23 mouse cellular contexts compared by ENCODE assay signal in the genomic region with DNA sequence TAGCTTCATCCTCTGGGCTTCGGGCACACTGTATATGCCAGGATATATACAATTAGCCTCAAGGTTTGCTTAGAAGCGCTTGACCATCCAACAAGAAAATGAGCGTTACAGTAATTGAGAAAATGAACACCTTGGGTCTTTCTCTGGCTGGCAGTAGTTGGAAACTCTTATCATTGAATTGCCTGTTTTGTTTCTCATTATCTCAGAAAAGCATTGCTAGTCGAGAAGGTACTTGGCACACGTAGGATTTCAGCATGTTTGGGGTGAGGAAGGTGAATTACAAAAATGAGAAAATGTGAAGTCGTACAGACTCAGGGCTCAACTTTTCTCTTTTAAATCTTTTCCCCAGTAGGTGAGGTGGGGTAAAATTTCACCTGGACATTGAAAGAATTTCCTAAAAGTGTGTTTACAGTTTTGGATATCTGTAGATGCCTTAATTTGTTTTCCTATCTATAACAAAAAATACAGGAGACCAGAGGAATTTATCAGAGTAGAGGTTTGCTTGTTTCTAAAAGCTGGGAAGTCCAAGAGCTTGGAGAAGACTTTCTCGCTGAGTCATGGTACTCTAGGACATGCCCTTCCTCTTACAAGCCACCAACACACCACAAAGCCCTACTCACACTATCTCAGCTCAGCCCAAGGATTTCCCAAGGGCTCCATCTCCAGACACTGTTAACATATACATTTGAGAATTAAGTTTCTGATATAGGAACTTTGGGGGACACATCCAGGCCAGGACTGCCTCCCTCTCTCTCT.
DNase-seq lines count a peak whose midpoint lies in the region; ATAC-seq lines count a peak whose summit lies in the region.
"Had no signal": no experiment of that assay in that cellular context is flagged by ENCODE, and none has a peak within 500 bp of the region (broad histone marks: within the 10 kb centered on the region; RNA-seq: fewer than 3 reads in every experiment).

No protein-coding gene starts in this region.

- peak; percentile 69 for DNase-seq in 416B (ENCODE audit: low read depth)
- peak; percentile 51 for DNase-seq in MEL-GATA-1-ER (ENCODE audit: extremely low read depth, low read depth)
- DNase-seq in thymus, postnatal 14 days = no peak
- no peak for DNase-seq in liver
- DNase-seq: adrenal gland, adult 8-10 months; adrenal gland, postnatal 25 days; B cell, adult 2 months; cerebellum, adult 11-12 months; cerebellum, adult 8-10 months; cerebellum, postnatal 10 days; cerebellum, postnatal 36 days; gastrocnemius, adult 2 months; gastrocnemius, postnatal 14 days; heart, adult 18-20 months; heart, postnatal 14 days; heart, postnatal 4 days had no signal

- peak; percentile 41; the same call in 1 of the 2 replicates for ATAC-seq in megakaryocyte, adult 5-6 weeks (ENCODE audit: poor library complexity, severe bottlenecking)
- ATAC-seq in frontal cortex, adult (ENCODE audit: low TSS enrichment) = no peak
- ATAC-seq: activated CD4-positive, CD25-positive, alpha-beta regulatory T cell, adult 4 months; forebrain, embryonic 14.5 days; hindbrain, postnatal 0 days; inflammation-experienced regulatory T-cells, adult 6 months; intestine, embryonic 16.5 days had no signal

Comparison
In these comparisons a context has a peak if more than half of its experiments do, and no peak if none do; other contexts are left out.
1. DNase-seq: peak in 416B (single experiment) and MEL-GATA-1-ER (single experiment); none in thymus, postnatal 14 days (single experiment) and liver (single experiment).